Mouse (Mus musculus) kidney, postnatal 0 days (tissue): ENCODE data around the gene Gprc5d. TPM values are rescaled to one million over a fixed set of nuclear protein-coding genes. Genes with fewer than 3 reads are reported as not detected.

ENCODE experiments used
- ATAC-seq: fragments of 200-750 bp; cut with Nextera tagmentation; replicated peaks from 2 replicates; pipeline ENCODE4 v1.8.0; 2017; ENCODE audit warnings: low read depth, moderate number of reproducible peaks, moderate TSS enrichment, moderate library complexity; ENCODE audit not compliant: low FRiP score
- DNase-seq: peaks from one replicate; pipeline ENCODE4 v3.0.0-alpha.2; 2016; ENCODE audit warnings: low spot score
- H3K27ac ChIP-seq: fragments of 300-500 bp; sonication (generic); 2 replicates; pipeline ENCODE4 v1.5.1; 2014; ENCODE audit warnings: mild to moderate bottlenecking
- H3K27me3 ChIP-seq: fragments of 300-500 bp; sonication (generic); 2 replicates; pipeline ENCODE4 v1.6.1; 2014; ENCODE audit warnings: low read length, mixed read lengths; ENCODE audit not compliant: insufficient read depth
- H3K36me3 ChIP-seq: fragments of 300-500 bp; sonication (generic); 2 replicates; pipeline ENCODE4 v1.6.1; 2014; ENCODE audit warnings: low read length, mixed read lengths; ENCODE audit not compliant: insufficient read depth
- H3K4me1 ChIP-seq: fragments of 300-500 bp; sonication (generic); replicated peaks from 2 replicates; pipeline ENCODE4 v1.6.1; 2014; ENCODE audit warnings: antibody characterized with exemption, low read length, mixed read lengths; ENCODE audit not compliant: insufficient read depth
- H3K4me2 ChIP-seq: fragments of 300-500 bp; sonication (generic); 2 replicates; pipeline ENCODE4 v1.6.1; 2014; ENCODE audit warnings: mild to moderate bottlenecking, low read length, moderate library complexity, mixed read lengths
- H3K4me3 ChIP-seq: fragments of 300-500 bp; sonication (generic); replicated peaks from 2 replicates; pipeline ENCODE4 v1.5.1; 2014; ENCODE audit warnings: low read depth, low read length
- H3K9ac ChIP-seq: fragments of 300-500 bp; sonication (generic); 2 replicates; pipeline ENCODE4 v1.6.1; 2014; ENCODE audit warnings: low read depth, low read length
- H3K9me3 ChIP-seq: fragments of 300-500 bp; sonication (generic); replicated peaks from 2 replicates; pipeline ENCODE4 v1.6.1; 2016; ENCODE audit warnings: low read length, inconsistent platforms, mixed read lengths
- CTCF ChIP-seq: IDR thresholded peaks from 2 replicates; pipeline ENCODE4 v1.5.1; 2016; ENCODE audit warnings: antibody characterized with exemption, low read depth, mild to moderate bottlenecking, moderate library complexity
- WGBS: fragments of 180-500 bp; shearing (Covaris S2); extraction: QIAGEN DNeasy Blood & Tissue Kit; methylation state at CpG from one replicate; pipeline ENCODE4 v1.1.7; 2014; 5-methylcytosine and 5-hydroxymethylcytosine counted together
- polyA plus RNA-seq: library from polyadenylated mRNA; unstranded; fragments of >200 nt; fragmentation: Nextera tagmentation; extraction: Ambion mirVana; gene quantifications from 2 replicates; pipeline ENCODE4 v1.2.1, GENCODE M21; 2015

Gprc5d gene
- polyA plus RNA-seq, 1 experiment from 2014 or later, result 0.08 TPM

DNA sequence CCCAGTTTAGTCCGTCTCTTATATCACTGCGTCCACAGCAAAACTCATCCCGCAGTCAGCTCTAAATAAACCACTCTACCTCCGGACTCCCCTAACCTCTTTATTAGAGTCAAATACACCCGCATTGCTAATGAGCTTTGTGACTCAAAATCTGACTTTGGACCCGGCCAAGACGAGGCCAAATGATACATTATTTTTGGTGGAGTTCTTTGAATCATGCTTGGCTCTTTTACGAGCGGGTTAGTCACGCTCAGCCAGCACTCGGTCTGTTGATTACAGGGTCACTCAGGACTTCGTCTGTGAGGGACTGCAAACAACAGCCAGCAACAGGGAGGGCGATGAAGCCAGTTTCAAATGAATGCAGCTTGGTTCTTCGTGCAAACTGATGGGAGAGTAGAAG is 20.7 kb upstream of the Gprc5d start:
- 16% methylated on average over 14 of the region's 14 CpGs for WGBS
- Histone ChIP-seq H3K4me3 (no peak overlapping the region), H3K9me3 (no peaks in the 10 kb centered on the region), H3K36me3 (no peaks in the 10 kb centered on the region; the same call in 1 of the 2 replicates), H3K9ac (no peak overlapping the region), H3K4me1 (peaks cover 23% of the 10 kb centered on the region), H3K4me2 (no peak overlapping the region; the same call in 1 of the 2 replicates), H3K27ac (peak overlapping the region; percentile 52; the same call in 1 of the 2 replicates), H3K27me3 (no peaks in the 10 kb centered on the region)
- peak; percentile 65 for DNase-seq
- ATAC-seq, result no peak
- TF ChIP-seq CTCF, result no peak

DNA sequence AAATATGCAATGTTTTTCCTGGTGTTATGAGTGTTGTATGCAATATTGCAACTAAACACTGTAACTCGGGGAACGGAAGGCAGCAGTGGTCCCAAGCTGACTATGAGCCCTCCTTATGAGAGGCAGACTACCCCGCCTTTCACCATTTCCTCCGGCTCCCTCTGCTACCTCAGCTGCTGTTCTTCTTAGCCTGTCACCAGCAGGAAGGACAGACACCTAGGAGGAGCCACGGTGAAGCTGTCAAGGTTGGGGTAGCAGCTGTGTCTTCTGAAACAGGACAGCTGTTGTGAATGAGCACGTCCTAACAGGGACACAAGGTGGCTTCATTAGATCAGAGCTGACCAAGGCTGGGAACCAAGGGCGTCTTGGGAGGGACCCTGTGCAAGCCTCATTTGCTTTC is 20.1 kb upstream of the Gprc5d start:
- DNase-seq (peak; percentile 49), ATAC-seq (no peak; the same call in 1 of the 2 replicates)
- Histone ChIP-seq H3K9me3 (no peaks in the 10 kb centered on the region), H3K9ac (no peak overlapping the region), H3K27ac (peak overlapping the region; percentile 52; the same call in 1 of the 2 replicates), H3K4me2 (no peak overlapping the region; the same call in 1 of the 2 replicates), H3K27me3 (no peaks in the 10 kb centered on the region), H3K4me1 (peaks cover 23% of the 10 kb centered on the region), H3K36me3 (no peaks in the 10 kb centered on the region; the same call in 1 of the 2 replicates), H3K4me3 (no peak overlapping the region)
- no peak for TF ChIP-seq CTCF
- 37% methylated on average over 7 of the region's 7 CpGs for WGBS

DNA sequence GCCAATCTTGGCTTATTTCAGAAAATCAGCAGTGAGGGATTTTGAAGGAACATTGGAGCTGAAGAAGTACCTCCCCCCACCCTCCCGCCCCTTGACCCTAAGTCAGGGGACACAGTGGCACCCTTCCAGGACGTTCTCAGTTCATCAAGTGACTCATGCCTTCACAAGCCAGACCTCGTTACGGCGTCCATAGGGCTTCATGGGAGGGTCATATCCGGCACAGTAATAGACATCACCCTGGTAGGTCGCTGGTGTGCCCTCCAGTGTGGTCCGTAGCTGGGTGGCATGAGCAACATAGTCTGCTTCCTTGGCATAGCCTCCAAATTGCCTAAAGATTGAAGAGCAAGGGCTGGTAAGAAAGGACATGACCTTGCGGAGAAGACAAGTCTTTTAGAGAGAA is 19.7 kb upstream of the Gprc5d start:
- H3K9ac ChIP-seq, result no peak overlapping the region
- no peak for ATAC-seq
- H3K4me1 ChIP-seq, result peaks cover 23% of the 10 kb centered on the region
- H3K4me2 ChIP-seq, result no peak overlapping the region
- no peak overlapping the region for H3K4me3 ChIP-seq
- H3K36me3 ChIP-seq, result no peaks in the 10 kb centered on the region
- H3K27me3 ChIP-seq, result no peaks in the 10 kb centered on the region
- WGBS, result 63% methylated on average over 9 of the region's 9 CpGs
- no peak overlapping the region for H3K27ac ChIP-seq
- no peak for DNase-seq
- H3K9me3 ChIP-seq, result no peaks in the 10 kb centered on the region
- TF ChIP-seq CTCF, result no peak

DNA sequence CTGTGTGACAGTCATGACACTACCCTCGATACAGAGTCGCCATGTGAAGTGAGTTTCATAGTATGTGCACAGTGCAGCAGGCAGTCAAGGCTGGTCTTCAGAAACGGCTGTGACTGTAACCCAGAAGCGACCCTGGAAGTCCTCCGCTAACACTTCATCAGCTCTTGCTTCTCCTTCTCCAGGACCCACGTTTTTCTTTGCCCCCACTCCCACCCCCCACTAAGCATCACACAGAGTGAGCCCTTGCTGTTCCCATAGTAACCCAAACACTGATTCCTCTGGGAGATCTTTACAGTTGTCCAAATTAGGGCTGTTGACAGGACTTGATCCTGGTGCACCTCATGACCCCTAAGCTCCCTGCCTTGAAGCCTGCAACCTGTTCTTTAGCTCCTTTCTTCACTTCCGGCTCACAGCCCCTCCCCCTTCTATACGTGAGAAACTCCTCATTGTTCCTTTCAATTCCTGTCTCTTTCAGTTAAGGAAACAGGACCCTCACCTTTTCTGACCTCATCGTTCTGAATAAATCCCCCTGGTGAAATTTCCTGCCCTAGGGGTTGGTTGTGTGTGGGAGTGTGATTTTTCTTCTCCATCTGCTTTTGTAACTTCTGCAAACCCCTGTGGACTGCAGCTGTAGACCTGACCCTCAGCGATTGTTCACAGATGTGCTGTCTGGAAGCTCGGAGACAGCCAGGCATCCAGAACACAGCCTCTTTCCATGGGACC is 18.5 kb upstream of the Gprc5d start:
- peaks cover 21% of the 10 kb centered on the region for H3K4me1 ChIP-seq
- no peak overlapping the region for H3K4me3 ChIP-seq
- TF ChIP-seq CTCF, result no peak
- no peaks in the 10 kb centered on the region for H3K27me3 ChIP-seq
- H3K27ac ChIP-seq, result no peak overlapping the region; the same call in 1 of the 2 replicates
- H3K4me2 ChIP-seq, result peak overlapping the region; percentile 7; the same call in 1 of the 2 replicates
- H3K36me3 ChIP-seq, result no peaks in the 10 kb centered on the region
- no peaks in the 10 kb centered on the region for H3K9me3 ChIP-seq
- DNase-seq (peak; percentile 54), ATAC-seq (peak; percentile 29; the same call in 1 of the 2 replicates)
- WGBS, result 28% methylated on average over 11 of the region's 11 CpGs
- H3K9ac ChIP-seq, result no peak overlapping the region

DNA sequence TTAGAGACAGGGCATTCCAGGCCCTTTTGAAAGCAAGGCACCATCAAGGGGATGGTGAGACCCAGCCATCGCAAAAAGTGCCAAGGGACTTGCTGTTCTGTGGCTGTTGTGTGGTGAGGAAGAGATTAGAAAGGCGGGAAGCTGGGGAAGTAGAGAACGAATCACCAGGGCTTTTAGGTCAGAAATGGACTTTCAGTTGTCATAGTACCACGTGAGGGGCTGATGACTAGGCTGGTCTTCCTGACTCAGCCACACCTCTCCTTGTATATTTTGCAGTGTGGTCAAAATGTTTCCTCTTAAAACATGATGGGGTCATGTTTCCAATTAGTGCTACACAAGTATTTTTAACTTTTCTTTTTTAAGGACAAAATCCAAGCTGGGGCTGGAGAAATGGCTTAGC is 17.7 kb upstream of the Gprc5d start:
- DNase-seq, result no peak
- ATAC-seq, result no peak

DNA sequence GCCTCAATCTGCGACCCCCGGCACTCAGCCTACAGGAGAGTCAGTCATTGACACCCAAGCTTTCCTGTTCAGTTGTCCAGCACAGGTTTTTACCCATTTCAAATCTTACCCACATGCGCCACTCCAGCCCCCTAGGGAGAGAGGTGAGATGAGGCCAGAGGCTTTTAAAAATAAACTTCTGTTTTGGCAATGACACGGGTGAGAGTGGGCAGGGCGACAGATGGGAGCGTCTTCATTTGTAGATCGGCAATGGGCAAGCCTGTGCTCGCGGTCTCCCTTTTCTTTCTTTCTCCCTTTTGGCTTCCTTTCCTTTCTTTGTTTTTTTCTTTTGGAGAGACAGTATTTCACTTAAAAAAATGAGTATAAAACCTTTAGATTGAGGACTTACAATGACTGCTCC is 15.4 kb upstream of the Gprc5d start:
- Histone ChIP-seq H3K27me3 (no peaks in the 10 kb centered on the region), H3K9me3 (no peaks in the 10 kb centered on the region), H3K36me3 (no peaks in the 10 kb centered on the region), H3K4me1 (peaks cover 12% of the 10 kb centered on the region), H3K4me2 (no peak overlapping the region), H3K4me3 (no peak overlapping the region), H3K27ac (no peak overlapping the region), H3K9ac (no peak overlapping the region)
- no peak for TF ChIP-seq CTCF
- ATAC-seq (no peak), DNase-seq (no peak)
- 93% methylated on average over 9 of the region's 9 CpGs for WGBS

More for the DNA sequence above, 17.7 kb upstream of the Gprc5d start:
- no peaks in the 10 kb centered on the region for H3K36me3 ChIP-seq
- no peaks in the 10 kb centered on the region for H3K27me3 ChIP-seq
- no peak overlapping the region for H3K4me3 ChIP-seq
- no peaks in the 10 kb centered on the region for H3K9me3 ChIP-seq
- WGBS, result 80% methylated on average over 4 of the region's 4 CpGs
- peaks cover 18% of the 10 kb centered on the region for H3K4me1 ChIP-seq
- no peak overlapping the region for H3K9ac ChIP-seq
- no peak for TF ChIP-seq CTCF
- H3K4me2 ChIP-seq, result no peak overlapping the region
- no peak overlapping the region for H3K27ac ChIP-seq
